In genomic region chr8:126814427-126814826, GRCm38 (mm10) we compare ENCODE assay signal across 14 mouse cellular contexts.
"Had no signal": no experiment of that assay in that cellular context is flagged by ENCODE, and none has a peak within 500 bp of the region (broad histone marks: within the 10 kb centered on the region; RNA-seq: fewer than 3 reads in every experiment).

No protein-coding gene starts in this region.

- H3K4me2 ChIP-seq: limb, embryonic 12.5 days; neural tube, embryonic 12.5 days had no signal

- H3K4me1 ChIP-seq: limb, embryonic 12.5 days; neural tube, embryonic 12.5 days had no signal

- H3K27ac ChIP-seq: limb, embryonic 12.5 days; liver, embryonic 14.5 days; neural tube, embryonic 12.5 days had no signal

- H3K36me3 ChIP-seq: limb, embryonic 12.5 days; neural tube, embryonic 12.5 days had no signal

- DNase-seq: kidney, adult 2 months; layer of hippocampus, adult 9-11 months; layer of hippocampus, postnatal 36 days; liver; lung, adult 18-20 months; lung, postnatal 4 days; midbrain, embryonic 14.5 days; retina, postnatal 1 day; thymus, adult 18-20 months; thymus, postnatal 25 days had no signal

- H3K9ac ChIP-seq: limb, embryonic 12.5 days; liver, embryonic 14.5 days; neural tube, embryonic 12.5 days had no signal

- H3K27me3 ChIP-seq: limb, embryonic 12.5 days; neural tube, embryonic 12.5 days had no signal

- ATAC-seq: inflammation-experienced regulatory T-cells, adult 6 months had no signal

- H3K4me3 ChIP-seq: limb, embryonic 12.5 days; neural tube, embryonic 12.5 days had no signal
